Mouse (Mus musculus) urinary bladder, postnatal 4 days (tissue): ENCODE results near the gene Kcnmb2.

Source experiments
- DNase-seq, 2 experiments: peaks; one replicate each; pipeline ENCODE4 v3.0.0; 2021 to 2022; ENCODE audit warnings: low spot score in 2 of 2

Kcnmb2 gene

DNA sequence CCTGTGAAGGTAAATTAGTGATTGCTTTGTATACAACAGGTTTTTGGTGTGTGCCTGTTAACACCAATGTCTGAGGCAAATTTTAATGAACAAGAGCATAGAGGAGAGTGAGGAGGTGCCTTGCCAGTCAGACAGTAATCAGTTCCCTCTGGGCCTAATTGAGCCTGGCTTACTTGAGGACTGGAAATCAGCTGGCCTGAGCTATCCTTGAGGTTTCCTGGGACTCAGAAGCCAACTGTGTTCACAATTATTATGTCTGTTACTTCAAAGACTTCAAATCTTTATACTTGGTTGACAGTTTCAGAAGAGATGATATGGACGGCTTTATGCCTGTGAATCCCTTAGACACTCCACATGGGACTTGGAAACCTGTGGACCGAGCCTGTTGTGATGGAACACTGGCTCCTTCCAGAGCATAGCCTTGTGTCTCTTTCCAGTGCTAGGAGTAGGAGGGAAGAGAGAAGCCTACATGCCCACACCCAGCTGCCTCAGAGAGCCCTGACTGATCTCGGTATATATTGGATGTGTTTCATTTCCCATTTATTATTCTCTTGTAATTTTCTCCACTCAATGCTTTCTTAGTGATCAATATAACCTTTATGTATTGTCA is 230.2 kb downstream of the Kcnmb2 start:
- no peak for DNase-seq

- no peak for DNase-seq
Measured at GRCm38 (mm10) chr3:32144194-32144593, 241.9 kb downstream of the Kcnmb2 start.

- no peak for DNase-seq
Measured at GRCm38 (mm10) chr3:32144655-32145054, 242.3 kb downstream of the Kcnmb2 start.

DNA sequence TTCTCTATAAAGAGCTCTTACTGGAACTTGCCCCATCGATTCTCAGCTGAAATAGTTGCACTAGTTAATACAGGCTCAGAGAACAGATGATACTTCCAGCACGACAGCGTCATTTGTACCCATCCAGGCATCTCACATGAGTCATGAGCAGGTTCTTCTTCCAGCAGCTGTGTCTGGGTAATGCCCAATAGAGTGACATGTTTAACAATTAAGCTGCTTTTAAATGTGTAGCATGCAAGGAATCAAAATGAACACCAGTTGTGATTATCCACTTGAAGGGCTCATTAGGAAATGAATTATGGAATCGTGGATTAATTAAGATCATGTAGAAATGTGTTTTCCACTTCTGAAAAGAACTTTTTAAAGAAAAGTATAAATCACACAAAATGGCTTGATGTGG is 245.4 kb downstream of the Kcnmb2 start:
- DNase-seq, result no peak

DNA sequence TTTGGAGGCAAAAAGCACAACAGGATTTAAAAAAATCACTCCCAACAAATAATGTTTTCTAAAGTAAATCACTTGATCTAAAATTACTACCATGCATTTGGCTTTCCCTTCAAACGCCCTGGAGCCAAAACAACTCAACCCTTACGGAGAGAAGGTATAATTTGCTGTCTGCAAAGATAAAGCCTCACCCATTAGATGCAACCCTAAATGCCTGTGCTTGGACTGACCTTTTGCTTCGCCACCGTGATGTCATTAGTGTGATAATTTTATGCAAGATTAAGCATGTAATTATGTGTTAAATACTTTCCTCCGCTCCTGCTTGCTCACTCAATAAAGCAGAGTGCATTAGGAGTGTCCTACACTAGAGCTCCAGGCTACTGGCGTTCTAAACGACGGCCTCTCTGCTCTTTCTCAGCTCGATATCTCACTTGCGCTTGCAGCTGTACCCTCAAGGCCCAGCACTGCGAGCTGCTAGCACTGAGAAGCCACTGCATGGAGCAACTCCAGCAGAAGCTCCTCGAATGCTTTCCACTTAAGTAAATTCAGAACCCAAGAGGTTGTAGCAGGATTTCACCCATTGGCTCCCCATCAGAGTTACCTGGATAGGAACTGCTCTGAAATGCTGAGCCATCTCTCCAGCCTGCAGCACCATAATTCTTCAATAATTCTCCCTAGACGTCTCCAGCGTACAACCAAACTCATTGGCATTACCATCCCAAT is 247.7 kb downstream of the Kcnmb2 start:
- DNase-seq, result no peak

DNA sequence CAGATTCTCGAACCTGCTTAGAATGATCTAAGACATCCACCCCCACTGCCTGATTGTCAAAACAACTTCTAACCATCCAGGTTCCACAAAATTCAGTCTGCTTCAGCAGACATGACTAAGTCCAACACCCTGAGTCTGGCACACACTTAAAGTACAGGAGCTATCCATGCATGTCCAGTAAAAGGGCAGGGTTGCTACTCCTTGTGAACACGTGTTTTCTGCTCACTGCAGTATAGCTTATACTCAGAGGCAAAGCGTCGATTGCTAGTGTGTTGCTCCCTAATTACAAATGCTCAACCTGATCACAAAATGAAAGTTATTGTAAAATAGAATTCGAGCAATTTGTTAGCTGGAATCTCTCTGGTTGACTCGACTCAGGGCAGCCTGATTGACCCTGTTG is 278.2 kb downstream of the Kcnmb2 start:
- DNase-seq, result no peak

- DNase-seq, result no peak
Measured at GRCm38 (mm10) chr3:32185855-32186522, 283.7 kb downstream of the Kcnmb2 start.

GRCm38 (mm10) chr3:32188521-32188920 is 286.2 kb downstream of the Kcnmb2 start:
- no peak for DNase-seq

DNA sequence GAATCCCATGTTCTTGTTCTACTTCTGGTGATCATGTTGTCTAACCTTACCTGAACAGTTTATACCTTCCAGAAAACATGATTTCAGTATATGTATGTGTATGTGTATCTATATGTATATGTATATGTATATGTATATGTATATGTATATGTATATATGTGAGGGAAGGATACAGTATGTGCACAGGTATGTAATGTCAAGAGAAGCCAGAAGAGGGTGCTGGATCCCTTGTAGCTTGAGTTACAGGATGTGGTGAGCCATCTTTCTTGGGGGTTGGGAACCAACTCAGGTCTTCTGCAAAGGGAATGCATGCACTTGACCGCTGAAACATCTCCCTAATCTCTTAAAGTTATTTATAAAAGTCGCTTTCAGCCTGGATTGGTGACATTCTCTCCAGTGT is 286.6 kb downstream of the Kcnmb2 start:
- DNase-seq, result no peak

DNA sequence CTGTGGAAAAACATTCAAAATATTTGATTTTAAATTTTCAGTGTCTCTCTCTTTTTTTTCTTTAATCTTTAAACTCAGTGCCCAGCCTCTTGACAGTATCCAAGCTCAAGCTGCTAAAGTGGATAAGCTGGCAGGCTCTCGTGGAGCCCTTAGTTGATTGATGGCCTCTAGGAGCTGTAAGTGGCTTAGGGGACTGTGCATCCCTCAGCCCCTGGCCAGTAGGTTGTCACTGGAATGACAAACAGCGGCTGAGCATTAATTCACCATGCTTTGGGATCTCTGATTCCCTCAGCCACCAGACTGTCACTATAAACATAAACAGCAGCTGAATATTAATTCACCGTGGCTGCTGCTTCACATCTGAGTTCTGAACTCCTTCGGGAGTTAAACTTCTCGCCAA is 287.6 kb downstream of the Kcnmb2 start:
- DNase-seq, result no peak

GRCm38 (mm10) chr3:32194014-32194413 is 291.7 kb downstream of the Kcnmb2 start:
- DNase-seq, result no peak

- DNase-seq, result no peak
Measured at GRCm38 (mm10) chr3:32226755-32227154, 324.4 kb downstream of the Kcnmb2 start.

DNA sequence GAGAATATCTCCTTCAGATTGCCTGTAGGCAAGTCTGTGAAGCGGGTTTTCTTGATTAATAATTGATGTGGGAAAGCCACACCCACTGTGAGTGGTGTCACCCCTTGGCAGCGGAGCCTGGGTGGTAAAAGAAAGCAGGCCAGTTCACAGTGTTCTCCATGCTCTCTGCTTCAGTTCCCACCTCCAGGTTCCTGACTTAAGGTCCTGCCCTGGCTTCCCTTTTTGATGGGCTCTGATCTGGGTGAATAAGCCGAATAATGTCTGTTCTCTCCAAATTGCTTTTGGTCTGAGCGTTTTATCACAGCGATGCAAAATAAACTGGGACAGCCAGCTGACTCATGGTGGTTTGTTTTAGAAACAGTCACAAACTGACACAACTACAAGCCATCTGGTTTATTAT is 334.5 kb downstream of the Kcnmb2 start:
- DNase-seq, result no peak
